Mouse (Mus musculus) MEL (cell line): ENCODE data around the gene Dhrs1.

Experiments
- EP300 ChIP-seq, 2 experiments: IDR thresholded peaks; 2 replicates each; pipeline ENCODE4 v1.6.1; 2011; ENCODE audit warnings: improper control_type of control experiment in 2 of 2, low read length in 2 of 2, low read depth in 1 of 2, mild to moderate bottlenecking in 1 of 2
- GATA1 ChIP-seq: IDR thresholded peaks from 2 replicates; pipeline ENCODE4 v1.6.1; 2011; ENCODE audit warnings: low read depth, low read length, improper control_type of control experiment
- POLR2AphosphoS5 ChIP-seq: IDR thresholded peaks from 2 replicates; pipeline ENCODE4 v1.6.1; 2012; ENCODE audit warnings: low read depth, borderline replicate concordance, mild to moderate bottlenecking, inconsistent platforms, low read length, moderate library complexity, mixed read lengths
- UBTF ChIP-seq: IDR thresholded peaks from 2 replicates; pipeline ENCODE4 v1.6.1; 2012; ENCODE audit warnings: low read depth, mild to moderate bottlenecking, inconsistent platforms, low read length, improper control_type of control experiment, moderate library complexity, borderline replicate concordance; ENCODE audit not compliant: insufficient read depth
- ZC3H11A ChIP-seq: IDR thresholded peaks from 2 replicates; pipeline ENCODE4 v1.6.1; 2012; ENCODE audit warnings: low read depth, mild to moderate bottlenecking, inconsistent platforms, low read length, improper control_type of control experiment

GRCm38 (mm10) chr14:55701131-55701530 is 44.4 kb downstream of the Dhrs1 start:
- no peak for TF ChIP-seq UBTF
- no peak for TF ChIP-seq GATA1
- no peak for TF ChIP-seq POLR2AphosphoS5
- no peak for TF ChIP-seq EP300 (IDR thresholded peaks at IDR 0.05; ENCODE audit: low read depth in 1 of 2, low read length in 2 of 2)
- TF ChIP-seq ZC3H11A: no peak
